Mouse (Mus musculus): ENCODE measurements around the gene Plxnc1.

Gene Plxnc1

DNA sequence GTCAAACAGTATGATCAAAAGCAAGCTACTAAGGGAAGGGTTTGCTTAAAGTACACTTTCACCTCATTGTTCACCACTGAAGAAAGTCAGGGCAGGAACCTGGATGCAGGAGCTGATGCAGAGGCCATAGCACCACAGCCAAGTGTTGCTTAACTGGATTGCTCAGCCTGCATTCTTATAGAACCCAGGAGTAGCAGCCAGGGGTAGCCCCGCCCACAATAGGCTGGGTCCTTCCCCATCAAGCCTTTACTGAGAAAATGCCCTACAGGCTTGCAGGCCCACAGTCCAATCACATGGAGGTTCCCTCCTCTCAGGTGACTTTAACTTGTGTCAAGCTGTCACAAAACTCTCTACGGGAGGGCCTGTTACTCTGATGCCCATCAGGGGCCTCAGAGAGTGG, 4.6 kb downstream of the Plxnc1 start:
- Histone ChIP-seq H3K27me3 (ENCODE audit: control insufficient read depth, insufficient read depth, low read length, poor library complexity, severe bottlenecking) (no peaks in the 10 kb centered on the region), H3K36me3 (ENCODE audit: control insufficient read depth, insufficient read depth, low read length, poor library complexity, severe bottlenecking) (no peaks in the 10 kb centered on the region)
- no peak for DNase-seq (ENCODE audit: low read depth, low spot score)

DNA sequence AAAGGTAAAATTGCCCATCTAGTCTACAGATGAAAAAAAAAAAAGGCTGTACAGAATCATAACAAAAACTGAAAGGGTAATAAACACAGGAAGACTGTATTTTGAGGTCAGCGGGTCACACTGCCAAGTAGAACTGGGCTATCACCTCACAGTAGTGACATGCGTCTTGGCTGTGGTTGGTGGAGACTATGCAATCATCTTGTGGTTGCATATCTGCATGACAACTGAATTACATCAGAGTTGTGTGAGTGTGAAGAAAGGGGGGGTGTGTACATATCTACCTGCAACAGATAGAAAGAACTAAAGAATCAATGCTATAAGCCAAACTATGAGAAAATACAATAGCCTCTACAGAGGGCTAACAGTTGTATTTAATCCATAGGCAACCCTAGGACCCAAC, 5.7 kb downstream of the Plxnc1 start:
- no peak for DNase-seq (ENCODE audit: low read depth, low spot score)
- Histone ChIP-seq H3K27me3 (ENCODE audit: control insufficient read depth, insufficient read depth, low read length, poor library complexity, severe bottlenecking) (no peaks in the 10 kb centered on the region), H3K36me3 (ENCODE audit: control insufficient read depth, insufficient read depth, low read length, poor library complexity, severe bottlenecking) (no peaks in the 10 kb centered on the region)

DNA sequence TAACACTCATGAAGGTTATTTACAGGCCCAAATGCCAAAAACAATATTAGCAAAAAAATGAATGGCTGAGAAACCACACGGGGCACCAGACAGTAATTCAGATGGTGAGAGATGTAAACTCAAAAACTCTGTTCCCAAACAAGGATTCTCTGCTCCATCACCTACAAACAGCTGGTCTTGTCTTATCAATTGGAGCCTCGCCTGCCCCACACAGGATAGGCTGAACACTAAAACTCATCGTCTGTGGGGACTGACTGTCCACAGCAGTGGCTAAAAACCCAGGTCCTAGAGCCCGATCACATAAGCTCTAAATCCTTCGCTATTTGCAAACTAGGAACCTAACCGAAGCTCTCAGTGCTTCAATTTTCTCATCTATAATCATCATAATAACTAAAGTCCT, 6.3 kb downstream of the Plxnc1 start:
- H3K27me3 ChIP-seq (ENCODE audit: control insufficient read depth, insufficient read depth, low read length, poor library complexity, severe bottlenecking) = no peaks in the 10 kb centered on the region
- H3K36me3 ChIP-seq (ENCODE audit: control insufficient read depth, insufficient read depth, low read length, poor library complexity, severe bottlenecking) = no peaks in the 10 kb centered on the region
- DNase-seq (ENCODE audit: low read depth, low spot score) = no peak

DNA sequence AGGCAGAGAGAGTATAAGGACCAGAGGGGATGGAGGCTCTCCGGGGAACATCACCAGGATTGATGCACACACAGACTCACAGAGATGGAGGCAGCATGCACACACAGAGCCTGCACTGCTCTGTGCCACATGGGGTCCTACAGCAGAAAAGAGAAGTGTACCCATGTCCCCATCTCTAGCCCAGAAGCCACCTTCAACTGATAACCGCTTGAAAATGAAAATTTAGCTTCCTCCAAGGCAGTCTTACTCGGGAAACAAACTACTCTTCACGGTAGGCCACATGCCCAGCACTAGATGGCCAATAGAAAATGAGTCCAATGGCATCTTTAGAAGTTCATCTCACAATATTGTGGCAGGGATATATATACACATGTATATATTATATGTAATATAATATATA, 9.4 kb downstream of the Plxnc1 start:
- Histone ChIP-seq H3K27me3 (ENCODE audit: control insufficient read depth, insufficient read depth, low read length, poor library complexity, severe bottlenecking) (no peaks in the 10 kb centered on the region), H3K36me3 (ENCODE audit: control insufficient read depth, insufficient read depth, low read length, poor library complexity, severe bottlenecking) (no peaks in the 10 kb centered on the region)
- no peak for DNase-seq (ENCODE audit: low read depth, low spot score)

DNA sequence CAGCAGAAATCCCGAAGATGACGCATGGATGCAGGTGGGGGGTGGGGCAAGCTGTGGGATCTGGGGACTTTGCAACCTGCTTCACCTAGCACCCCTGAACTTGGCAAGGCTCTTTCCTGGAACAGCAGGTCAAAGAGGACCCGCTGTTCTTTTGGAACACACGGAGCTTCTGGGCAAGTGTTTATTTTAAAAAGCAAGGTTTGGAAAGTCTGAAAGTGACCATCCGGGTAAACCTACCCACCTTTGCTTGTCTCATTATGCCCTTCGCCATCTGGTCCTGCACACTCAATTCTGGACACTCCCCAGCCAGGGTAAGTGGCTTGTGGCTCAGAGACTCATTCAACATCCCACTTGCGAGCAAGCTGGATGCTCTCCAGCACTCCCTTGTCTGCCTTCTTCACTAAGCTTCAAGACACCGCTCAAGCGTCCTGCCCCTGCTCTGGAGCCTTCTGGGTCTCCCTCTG, 10.5 kb downstream of the Plxnc1 start:
- H3K27me3 ChIP-seq (ENCODE audit: control insufficient read depth, insufficient read depth, low read length, poor library complexity, severe bottlenecking) = no peaks in the 10 kb centered on the region
- no peak for DNase-seq (ENCODE audit: low read depth, low spot score)
- no peaks in the 10 kb centered on the region for H3K36me3 ChIP-seq (ENCODE audit: control insufficient read depth, insufficient read depth, low read length, poor library complexity, severe bottlenecking)

DNA sequence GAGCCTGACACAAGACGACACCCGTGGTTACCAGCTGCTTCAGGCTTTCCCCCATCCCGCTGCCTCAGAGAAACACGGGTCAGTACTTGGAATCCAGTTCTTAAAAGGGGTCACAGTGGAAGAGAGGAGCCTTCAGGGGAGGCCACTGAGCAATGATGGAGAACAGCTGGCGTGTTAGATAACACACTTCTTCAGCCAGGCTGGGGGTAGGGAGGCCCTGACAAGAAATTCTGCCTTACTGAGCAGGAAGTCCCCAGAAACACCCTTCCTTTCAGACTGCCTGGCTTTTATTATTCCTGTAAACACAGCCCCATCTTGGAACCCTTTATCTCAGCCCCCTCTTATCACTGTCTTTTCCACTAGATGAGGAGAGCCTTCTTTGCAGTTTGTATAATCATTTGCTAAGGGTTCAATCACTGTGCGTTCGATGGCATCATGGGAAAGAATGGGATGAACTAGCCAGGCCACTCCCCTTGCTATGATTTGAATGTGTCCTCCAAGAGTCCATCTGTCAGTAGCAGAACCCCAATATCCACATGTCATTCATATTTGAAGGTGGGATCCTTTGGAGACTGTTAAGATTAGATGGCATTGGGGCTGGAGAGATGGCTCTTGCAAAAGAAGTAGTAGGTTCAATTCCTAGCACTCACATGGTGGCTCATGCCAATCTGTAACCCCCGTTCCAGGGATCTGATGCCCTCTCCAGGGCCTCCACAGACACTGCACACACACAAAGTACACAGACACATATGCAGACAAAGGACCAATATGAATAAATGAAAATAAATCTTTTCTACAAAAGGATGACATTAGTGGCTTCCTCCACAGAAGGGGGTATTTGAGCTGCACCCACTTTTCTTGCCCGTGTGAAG, 12.4 kb downstream of the Plxnc1 start:
- no peak for DNase-seq (ENCODE audit: low read depth, low spot score)
- H3K27me3 ChIP-seq (ENCODE audit: control insufficient read depth, insufficient read depth, low read length, poor library complexity, severe bottlenecking) = no peaks in the 10 kb centered on the region
- no peaks in the 10 kb centered on the region for H3K36me3 ChIP-seq (ENCODE audit: control insufficient read depth, insufficient read depth, low read length, poor library complexity, severe bottlenecking)

DNA sequence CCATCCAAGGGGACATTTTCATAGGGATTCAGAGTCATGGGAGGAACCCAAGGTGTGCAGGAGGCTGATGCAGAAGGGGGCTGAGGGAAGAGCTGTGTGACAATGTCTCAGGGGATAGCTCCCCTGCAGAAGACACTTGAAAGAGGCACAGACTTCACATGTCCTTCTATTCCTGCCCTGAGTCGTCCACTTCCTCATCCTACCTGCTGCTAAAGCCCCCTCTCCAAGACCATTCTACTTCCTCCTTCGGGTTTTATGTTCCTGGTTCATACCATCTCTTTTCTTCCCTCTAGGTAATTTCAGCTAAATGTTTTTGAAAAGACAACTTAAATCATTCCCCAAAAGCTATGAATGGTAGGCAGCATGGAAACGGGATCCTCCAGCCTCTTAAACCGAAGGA, 16.5 kb downstream of the Plxnc1 start:
- no peak for DNase-seq (ENCODE audit: low read depth, low spot score)
- no peaks in the 10 kb centered on the region for H3K36me3 ChIP-seq (ENCODE audit: control insufficient read depth, insufficient read depth, low read length, poor library complexity, severe bottlenecking)
- no peaks in the 10 kb centered on the region for H3K27me3 ChIP-seq (ENCODE audit: control insufficient read depth, insufficient read depth, low read length, poor library complexity, severe bottlenecking)

DNA sequence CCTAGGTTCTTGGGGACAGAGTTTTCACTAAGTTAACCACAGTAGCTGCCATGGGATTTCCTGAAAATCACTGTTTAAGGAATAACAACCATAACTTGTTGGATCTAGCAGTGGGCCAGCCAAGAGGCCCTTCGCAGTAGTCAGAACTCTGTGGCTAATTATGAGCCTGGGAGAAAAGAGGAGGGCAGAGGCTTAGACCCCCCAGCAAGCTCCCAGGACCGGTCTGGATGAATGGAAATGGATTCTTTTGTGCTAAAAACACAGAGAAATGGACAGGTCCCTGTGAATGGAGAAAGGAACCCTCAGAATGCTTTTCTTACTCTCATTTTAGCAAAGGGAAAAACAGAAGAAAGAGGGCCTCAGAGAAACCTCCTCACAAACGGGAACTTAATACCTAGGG, 18.3 kb downstream of the Plxnc1 start:
- H3K36me3 ChIP-seq (ENCODE audit: control insufficient read depth, insufficient read depth, low read length, poor library complexity, severe bottlenecking) = no peaks in the 10 kb centered on the region
- no peak for DNase-seq (ENCODE audit: low read depth, low spot score)
- H3K27me3 ChIP-seq (ENCODE audit: control insufficient read depth, insufficient read depth, low read length, poor library complexity, severe bottlenecking) = no peaks in the 10 kb centered on the region

DNA sequence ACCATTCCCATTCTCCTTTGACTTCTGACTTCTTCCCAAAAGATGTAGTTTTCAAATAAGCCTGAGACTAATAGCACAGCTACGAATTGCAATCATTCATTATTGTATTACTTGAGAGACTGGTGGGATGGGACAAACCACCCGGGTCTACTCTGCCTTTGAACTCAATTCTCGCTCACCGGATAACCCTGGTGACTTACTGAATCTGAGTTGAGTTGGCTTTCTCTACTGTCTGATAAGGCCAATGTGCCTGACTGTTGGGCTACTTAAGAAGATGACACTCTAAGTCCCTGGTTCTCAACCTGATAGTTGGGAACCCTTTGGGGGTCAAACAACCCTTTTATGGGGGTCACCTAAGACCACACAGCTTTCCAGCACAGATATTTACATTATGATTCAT, 19.8 kb downstream of the Plxnc1 start:
- Histone ChIP-seq H3K36me3 (ENCODE audit: control insufficient read depth, insufficient read depth, low read length, poor library complexity, severe bottlenecking) (no peaks in the 10 kb centered on the region), H3K27me3 (ENCODE audit: control insufficient read depth, insufficient read depth, low read length, poor library complexity, severe bottlenecking) (no peaks in the 10 kb centered on the region)
- no peak for DNase-seq (ENCODE audit: low read depth, low spot score)

DNA sequence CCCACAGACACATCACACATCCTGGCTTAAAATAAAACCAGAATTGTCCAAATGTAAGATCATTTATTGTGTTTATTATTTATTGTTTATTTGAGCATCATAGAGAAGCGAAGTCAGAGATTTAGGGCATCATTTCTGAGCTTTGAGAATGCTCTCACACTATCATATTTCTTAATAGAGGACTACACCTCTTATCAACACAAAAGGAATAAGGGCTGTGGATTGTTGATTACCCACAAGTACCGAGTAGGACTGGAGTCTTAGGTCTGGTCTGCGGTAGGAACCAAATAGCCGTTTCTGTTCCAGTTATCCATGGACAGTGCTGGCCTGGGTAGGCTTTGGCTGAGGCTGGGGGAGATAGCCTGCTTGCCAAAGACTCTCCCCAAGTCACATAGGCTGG, 20.2 kb downstream of the Plxnc1 start:
- Histone ChIP-seq H3K27me3 (ENCODE audit: control insufficient read depth, insufficient read depth, low read length, poor library complexity, severe bottlenecking) (no peaks in the 10 kb centered on the region), H3K36me3 (ENCODE audit: control insufficient read depth, insufficient read depth, low read length, poor library complexity, severe bottlenecking) (no peaks in the 10 kb centered on the region)
- DNase-seq (ENCODE audit: low read depth, low spot score) = no peak

DNA sequence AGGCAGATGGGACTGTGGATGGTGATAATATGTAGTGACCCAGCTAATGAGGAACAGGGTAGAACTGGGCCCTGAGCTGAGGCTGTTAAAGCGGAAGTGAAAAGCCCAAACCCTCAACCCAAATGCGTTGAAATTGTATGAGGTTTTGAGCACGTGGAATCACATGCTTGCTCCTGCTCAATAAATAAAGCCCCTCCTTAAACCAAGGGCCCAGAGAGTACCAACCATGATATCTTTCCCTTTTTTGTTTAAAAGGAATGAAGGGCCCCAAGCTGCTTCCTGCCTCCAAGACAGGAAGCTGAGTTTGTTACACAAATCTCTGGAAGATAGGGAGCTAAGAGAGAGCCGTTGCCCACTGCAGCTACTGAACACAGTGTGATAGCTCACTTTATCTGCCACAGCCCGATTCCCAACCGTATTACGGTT, 21.3 kb downstream of the Plxnc1 start:
- no peaks in the 10 kb centered on the region for H3K36me3 ChIP-seq (ENCODE audit: control insufficient read depth, insufficient read depth, low read length, poor library complexity, severe bottlenecking)
- no peaks in the 10 kb centered on the region for H3K27me3 ChIP-seq (ENCODE audit: control insufficient read depth, insufficient read depth, low read length, poor library complexity, severe bottlenecking)
- peak; percentile 88 for DNase-seq (ENCODE audit: low read depth, low spot score)

DNA sequence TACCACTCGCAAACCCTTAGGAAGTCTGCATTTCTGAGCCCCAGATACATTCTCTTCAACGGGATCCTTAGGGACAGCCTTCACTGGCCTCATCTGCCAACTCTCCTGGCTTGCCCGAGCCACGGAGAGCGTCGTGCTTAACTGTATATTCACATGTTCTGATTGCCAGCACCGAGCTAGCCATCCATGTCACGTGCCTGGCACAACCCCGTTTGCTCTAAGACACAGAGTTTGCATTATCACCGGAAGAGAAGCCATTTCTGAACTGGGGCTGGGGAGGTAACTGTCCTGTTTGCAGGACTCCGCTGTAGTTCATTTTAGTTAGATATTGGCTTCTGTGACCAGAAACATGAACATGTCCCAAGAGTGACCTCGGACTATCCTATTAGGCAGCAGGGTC, 21.8 kb downstream of the Plxnc1 start:
- Histone ChIP-seq H3K36me3 (ENCODE audit: control insufficient read depth, insufficient read depth, low read length, poor library complexity, severe bottlenecking) (no peaks in the 10 kb centered on the region), H3K27me3 (ENCODE audit: control insufficient read depth, insufficient read depth, low read length, poor library complexity, severe bottlenecking) (no peaks in the 10 kb centered on the region)
- no peak for DNase-seq (ENCODE audit: low read depth, low spot score)

DNA sequence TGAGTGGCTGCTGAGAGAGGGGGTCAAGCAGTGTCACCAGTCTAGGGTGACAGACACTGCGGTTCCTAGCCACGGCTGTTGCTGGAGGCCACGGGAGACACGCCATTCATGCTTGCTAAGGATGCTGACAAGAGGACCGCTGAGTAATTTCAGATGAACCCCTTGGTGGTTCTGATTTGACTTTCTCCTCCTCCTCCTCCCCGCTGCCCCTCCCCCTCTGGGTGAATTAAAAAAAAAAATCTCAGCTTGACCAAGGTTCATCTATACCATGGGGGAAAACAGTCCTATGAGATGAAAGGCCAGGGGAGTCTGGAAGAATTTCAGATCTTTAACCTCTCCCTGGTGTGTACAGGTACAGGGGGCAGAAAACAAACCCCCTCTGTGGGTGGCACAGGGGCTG, 22.9 kb downstream of the Plxnc1 start:
- Histone ChIP-seq H3K36me3 (ENCODE audit: control insufficient read depth, insufficient read depth, low read length, poor library complexity, severe bottlenecking) (no peaks in the 10 kb centered on the region), H3K27me3 (ENCODE audit: control insufficient read depth, insufficient read depth, low read length, poor library complexity, severe bottlenecking) (no peaks in the 10 kb centered on the region)
- DNase-seq (ENCODE audit: low read depth, low spot score) = no peak

DNA sequence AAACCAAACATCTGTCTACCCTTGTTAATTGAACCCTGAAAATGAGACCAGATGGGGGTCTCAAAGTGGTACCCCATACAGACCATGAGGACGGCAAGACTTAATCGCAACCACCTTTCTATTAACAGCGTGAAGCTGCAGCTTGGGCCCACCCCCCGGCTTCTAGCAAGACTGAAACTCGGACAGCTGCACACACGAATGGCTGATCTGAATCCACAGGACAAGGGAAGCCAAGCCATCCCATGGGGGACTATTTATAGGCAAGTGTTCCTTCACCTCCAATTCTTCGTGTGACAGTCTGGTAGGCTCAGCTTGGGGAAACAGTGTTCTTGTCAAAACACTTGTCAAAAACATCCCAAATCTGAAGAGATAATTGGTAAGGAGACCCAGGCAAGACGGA, 24.1 kb downstream of the Plxnc1 start:
- no peaks in the 10 kb centered on the region for H3K27me3 ChIP-seq (ENCODE audit: control insufficient read depth, insufficient read depth, low read length, poor library complexity, severe bottlenecking)
- DNase-seq (ENCODE audit: low read depth, low spot score) = no peak
- H3K36me3 ChIP-seq (ENCODE audit: control insufficient read depth, insufficient read depth, low read length, poor library complexity, severe bottlenecking) = no peaks in the 10 kb centered on the region

DNA sequence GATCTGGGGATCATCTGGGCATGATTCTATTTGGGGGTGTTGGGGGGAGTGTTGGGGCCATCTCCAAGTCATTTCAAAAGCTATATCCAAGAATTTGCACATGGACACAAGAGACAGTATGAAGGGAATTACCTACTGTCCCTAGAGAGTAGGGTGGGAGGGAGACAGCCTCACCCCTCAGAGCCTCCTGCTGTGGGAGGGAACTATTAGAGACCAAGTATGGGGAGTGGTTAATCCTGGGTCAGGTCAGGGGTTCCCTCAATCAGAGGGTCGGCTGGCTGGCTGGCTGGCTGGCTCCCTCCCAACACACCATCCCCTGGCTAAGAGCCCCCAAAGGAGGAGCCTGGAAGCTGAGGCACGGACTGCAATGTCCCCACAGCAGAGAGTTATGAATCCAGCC, 24.7 kb downstream of the Plxnc1 start:
- no peaks in the 10 kb centered on the region for H3K27me3 ChIP-seq (ENCODE audit: control insufficient read depth, insufficient read depth, low read length, poor library complexity, severe bottlenecking)
- no peaks in the 10 kb centered on the region for H3K36me3 ChIP-seq (ENCODE audit: control insufficient read depth, insufficient read depth, low read length, poor library complexity, severe bottlenecking)
- no peak for DNase-seq (ENCODE audit: low read depth, low spot score)

DNA sequence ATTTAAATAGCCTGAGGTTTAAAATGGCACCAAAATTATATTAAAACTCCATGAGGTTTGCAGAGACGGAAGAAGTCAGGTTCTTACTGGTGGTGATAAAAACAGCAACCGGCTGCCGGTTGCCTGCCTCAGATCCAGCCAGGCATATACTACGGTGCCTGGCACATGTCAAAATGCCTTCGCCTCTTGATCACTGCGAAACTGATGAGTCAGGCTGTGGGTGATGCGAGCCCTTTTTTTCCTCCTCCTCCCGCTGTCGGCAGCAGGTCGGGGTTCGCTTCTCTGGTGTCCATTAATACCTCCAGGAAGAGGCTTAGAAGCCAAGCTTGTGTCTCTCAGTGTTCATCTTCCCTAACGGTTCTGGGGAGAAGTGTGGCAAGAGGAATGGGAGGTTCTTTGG, 25.1 kb downstream of the Plxnc1 start:
- H3K27me3 ChIP-seq (ENCODE audit: control insufficient read depth, insufficient read depth, low read length, poor library complexity, severe bottlenecking) = no peaks in the 10 kb centered on the region
- peak; percentile 73 for DNase-seq (ENCODE audit: low read depth, low spot score)
- H3K36me3 ChIP-seq (ENCODE audit: control insufficient read depth, insufficient read depth, low read length, poor library complexity, severe bottlenecking) = no peaks in the 10 kb centered on the region

All from splenic B cell, adult 2 months (primary cell).